Mouse (Mus musculus) kidney, embryonic 14.5 days (tissue): Measurements from ENCODE around the gene Zfp811. TPM values are rescaled to one million over a fixed set of nuclear protein-coding genes. Genes with fewer than 3 reads are reported as not detected.
A peak's percentile ranks its signal among the peaks of the same experiment; 100 is the strongest.

ENCODE experiments used
- ATAC-seq: fragments of 200-750 bp; cut with Nextera tagmentation; 2 replicates; pipeline ENCODE4 v1.8.0; 2017; ENCODE audit warnings: moderate number of reproducible peaks, mild to moderate bottlenecking, moderate TSS enrichment, moderate library complexity; ENCODE audit not compliant: low FRiP score, low TSS enrichment
- H3K27ac ChIP-seq: fragments of 300-500 bp; sonication (generic); 2 replicates; pipeline ENCODE4 v1.5.1; 2014; ENCODE audit warnings: low read depth, mild to moderate bottlenecking, low read length, moderate library complexity, mixed read lengths
- H3K27me3 ChIP-seq: fragments of 300-500 bp; sonication (generic); 2 replicates; pipeline ENCODE4 v1.6.1; 2014; ENCODE audit warnings: mild to moderate bottlenecking, low read length; ENCODE audit not compliant: control insufficient read depth, insufficient read depth
- H3K36me3 ChIP-seq: fragments of 300-500 bp; sonication (generic); 2 replicates; pipeline ENCODE4 v1.6.1; 2014; ENCODE audit warnings: low read length, mixed read lengths; ENCODE audit not compliant: control insufficient read depth, insufficient read depth
- H3K4me1 ChIP-seq: fragments of 300-500 bp; sonication (generic); 2 replicates; pipeline ENCODE4 v1.6.1; 2014; ENCODE audit warnings: low read length, mixed read lengths; ENCODE audit not compliant: control insufficient read depth, insufficient read depth
- H3K4me2 ChIP-seq: fragments of 300-500 bp; sonication (generic); replicated peaks from 2 replicates; pipeline ENCODE4 v1.6.1; 2014; ENCODE audit warnings: low read depth, mild to moderate bottlenecking, low read length
- H3K4me3 ChIP-seq: fragments of 300-500 bp; sonication (generic); 2 replicates; pipeline ENCODE4 v1.5.1; 2014; ENCODE audit warnings: mild to moderate bottlenecking, low read length
- H3K9ac ChIP-seq: fragments of 300-500 bp; sonication (generic); 2 replicates; pipeline ENCODE4 v1.6.1; 2014; ENCODE audit warnings: low read depth, mild to moderate bottlenecking, low read length, moderate library complexity
- H3K9me3 ChIP-seq: fragments of 300-500 bp; sonication (generic); 2 replicates; pipeline ENCODE4 v1.6.1; 2016; ENCODE audit warnings: low read length; ENCODE audit not compliant: control insufficient read depth
- WGBS: fragments of 180-500 bp; shearing (Covaris S2); extraction: QIAGEN DNeasy Blood & Tissue Kit; methylation state at CpG from one replicate; pipeline ENCODE4 v1.1.7; 2014; 5-methylcytosine and 5-hydroxymethylcytosine counted together
- polyA plus RNA-seq: library from polyadenylated mRNA; unstranded; fragments of >200 nt; fragmentation: Nextera tagmentation; extraction: Ambion mirVana; gene quantifications from 2 replicates; pipeline ENCODE4 v1.2.1, GENCODE M21; 2014

The Zfp811 gene
- polyA plus RNA-seq, 1 experiment from 2014 or later = 2.7 TPM

- Histone ChIP-seq H3K9me3 (no peaks in the 10 kb centered on the region), H3K4me1 (no peaks in the 10 kb centered on the region), H3K4me2 (no peak overlapping the region), H3K4me3 (no peak overlapping the region), H3K36me3 (peaks cover 56% of the 10 kb centered on the region), H3K27me3 (no peaks in the 10 kb centered on the region), H3K27ac (no peak overlapping the region), H3K9ac (no peak overlapping the region)
- 96% methylated on average over 3 of the region's 3 CpGs for WGBS
- ATAC-seq = no peak
Observed at GRCm38 (mm10) chr17:32777564-32777963, 32.2 kb downstream of the Zfp811 start.

- no peak overlapping the region for H3K4me3 ChIP-seq
- H3K27me3 ChIP-seq = no peaks in the 10 kb centered on the region
- ATAC-seq = no peak
- no peak overlapping the region for H3K27ac ChIP-seq
- no peak overlapping the region for H3K9ac ChIP-seq
- WGBS = 79% methylated on average over 1 of the region's 1 CpGs
- no peaks in the 10 kb centered on the region; the same call in 1 of the 2 replicates for H3K9me3 ChIP-seq
- H3K36me3 ChIP-seq = peaks cover 80% of the 10 kb centered on the region
- H3K4me1 ChIP-seq = no peaks in the 10 kb centered on the region
- no peak overlapping the region for H3K4me2 ChIP-seq
Observed at GRCm38 (mm10) chr17:32771213-32771612, 38.5 kb downstream of the Zfp811 start.

- 90% methylated on average over 2 of the region's 2 CpGs for WGBS
- Histone ChIP-seq H3K9ac (no peak overlapping the region), H3K36me3 (peaks cover 51% of the 10 kb centered on the region)
Observed at GRCm38 (mm10) chr17:32766422-32766821, 43.3 kb downstream of the Zfp811 start.

GRCm38 (mm10) chr17:32757331-32757730, 52.4 kb downstream of the Zfp811 start:
- WGBS = 67% methylated on average over 5 of the region's 5 CpGs
- Histone ChIP-seq H3K4me2 (no peak overlapping the region), H3K9ac (no peak overlapping the region), H3K36me3 (no peaks in the 10 kb centered on the region), H3K4me3 (no peak overlapping the region), H3K27me3 (no peaks in the 10 kb centered on the region), H3K27ac (no peak overlapping the region), H3K9me3 (no peaks in the 10 kb centered on the region), H3K4me1 (no peaks in the 10 kb centered on the region)
- no peak for ATAC-seq

More at GRCm38 (mm10) chr17:32766422-32766821, 43.3 kb downstream of the Zfp811 start:
- no peak overlapping the region for H3K4me3 ChIP-seq
- no peaks in the 10 kb centered on the region for H3K4me1 ChIP-seq
- no peak overlapping the region for H3K27ac ChIP-seq
- no peaks in the 10 kb centered on the region for H3K27me3 ChIP-seq
- peaks cover 4% of the 10 kb centered on the region; the same call in 1 of the 2 replicates for H3K9me3 ChIP-seq
- H3K4me2 ChIP-seq = no peak overlapping the region
- no peak for ATAC-seq

- 10% methylated on average over 12 of the region's 12 CpGs for WGBS
- no peak overlapping the region for H3K4me3 ChIP-seq
Observed at GRCm38 (mm10) chr17:32753634-32754033, 56.1 kb downstream of the Zfp811 start.

GRCm38 (mm10) chr17:32752813-32753360, 56.8 kb downstream of the Zfp811 start:
- Histone ChIP-seq H3K27ac (no peak overlapping the region), H3K9ac (no peak overlapping the region), H3K27me3 (no peaks in the 10 kb centered on the region), H3K4me3 (no peak overlapping the region), H3K4me2 (no peak overlapping the region), H3K9me3 (no peaks in the 10 kb centered on the region), H3K36me3 (no peaks in the 10 kb centered on the region), H3K4me1 (no peaks in the 10 kb centered on the region)
- no peak for ATAC-seq
- WGBS = 87% methylated on average over 6 of the region's 6 CpGs

More at GRCm38 (mm10) chr17:32753634-32754033, 56.1 kb downstream of the Zfp811 start:
- no peaks in the 10 kb centered on the region for H3K36me3 ChIP-seq
- H3K9ac ChIP-seq = no peak overlapping the region
- H3K4me2 ChIP-seq = no peak overlapping the region
- ATAC-seq = 0 out of 2 replicates have a peak, but pooled peaks have one; percentile 46
- no peaks in the 10 kb centered on the region for H3K27me3 ChIP-seq
- H3K27ac ChIP-seq = no peak overlapping the region
- no peaks in the 10 kb centered on the region for H3K9me3 ChIP-seq
- no peaks in the 10 kb centered on the region for H3K4me1 ChIP-seq

GRCm38 (mm10) chr17:32750611-32751010, 59.1 kb downstream of the Zfp811 start:
- Histone ChIP-seq H3K9me3 (no peaks in the 10 kb centered on the region), H3K9ac (no peak overlapping the region), H3K4me2 (no peak overlapping the region), H3K36me3 (no peaks in the 10 kb centered on the region), H3K4me3 (no peak overlapping the region), H3K4me1 (no peaks in the 10 kb centered on the region), H3K27ac (no peak overlapping the region), H3K27me3 (no peaks in the 10 kb centered on the region)
- no peak for ATAC-seq
- WGBS = 48% methylated on average over 5 of the region's 5 CpGs

Other genes with a start within 250 kb of the Zfp811 start
- not detected in 2 replicates for gene Cyp4f37, start 188.6 kb downstream of the Zfp811 start, polyA plus RNA-seq
- gene Cyp4f40, start 151.0 kb downstream of the Zfp811 start, polyA plus RNA-seq = not detected in 2 replicates
- gene Cyp4f15, start 124.3 kb downstream of the Zfp811 start, polyA plus RNA-seq = not detected in 2 replicates
- gene Zfp871, start 21.6 kb downstream of the Zfp811 start, polyA plus RNA-seq = 44.8 and 71.6 TPM in 2 replicates
- 19.1 and 24.8 TPM in 2 replicates for gene Zfp799, start 20.3 kb upstream of the Zfp811 start, polyA plus RNA-seq
- gene Zfp870, start 81.7 kb upstream of the Zfp811 start, polyA plus RNA-seq = 5.8 and 8.9 TPM in 2 replicates
- 0.09 TPM in 1 of 2 replicates, not detected in the other for gene Cyp4f14, start 107.4 kb upstream of the Zfp811 start, polyA plus RNA-seq
- 8.4 and 10.3 TPM in 2 replicates for gene Cyp4f13, start 137.5 kb upstream of the Zfp811 start, polyA plus RNA-seq
- gene Zfp472, start 155.9 kb upstream of the Zfp811 start, polyA plus RNA-seq = 11.0 and 15.4 TPM in 2 replicates
- gene Zfp952, start 183.2 kb upstream of the Zfp811 start, polyA plus RNA-seq = 7.6 and 13.5 TPM in 2 replicates
- 11.9 and 18.5 TPM in 2 replicates for gene Zfp763, start 223.5 kb upstream of the Zfp811 start, polyA plus RNA-seq